ENCODE assay signal across 22 mouse cellular contexts in genomic region chr7:138271328-138271727, GRCm38 (mm10).
"Had no signal": no experiment of that assay in that cellular context is flagged by ENCODE, and none has a peak within 500 bp of the region (broad histone marks: within the 10 kb centered on the region; RNA-seq: fewer than 3 reads in every experiment).

No protein-coding gene starts in this region.

- H3K27me3 ChIP-seq: limb, embryonic 15.5 days; midbrain, embryonic 12.5 days; neural tube, embryonic 13.5 days; stomach, embryonic 15.5 days had no signal

- H3K36me3 ChIP-seq: limb, embryonic 12.5 days; limb, embryonic 15.5 days; midbrain, embryonic 12.5 days; neural tube, embryonic 13.5 days; stomach, embryonic 15.5 days had no signal

- H3K27ac ChIP-seq: limb, embryonic 12.5 days; limb, embryonic 15.5 days; liver, embryonic 14.5 days; macrophage; midbrain, embryonic 12.5 days; neural tube, embryonic 13.5 days; stomach, embryonic 15.5 days had no signal

- DNase-seq: kidney, adult 18-20 months; kidney, adult 9 months; kidney, postnatal 14 days; kidney, postnatal 4 days; left cerebral cortex, postnatal 4 days; liver, postnatal 0 days; lung, embryonic 14.5 days; retina, postnatal 1 day; right cerebral cortex, postnatal 25 days; spleen, adult 18-20 months; thymus, postnatal 25 days had no signal

- H3K4me1 ChIP-seq: limb, embryonic 15.5 days; megakaryocyte, embryonic 14.5 days; midbrain, embryonic 12.5 days; stomach, embryonic 15.5 days had no signal

- H3K4me3 ChIP-seq: limb, embryonic 12.5 days; limb, embryonic 15.5 days; megakaryocyte, embryonic 14.5 days; midbrain, embryonic 12.5 days; myocyte; neural tube, embryonic 13.5 days; stomach, embryonic 15.5 days had no signal

- H3K4me2 ChIP-seq: limb, embryonic 12.5 days; limb, embryonic 15.5 days; liver, embryonic 11.5 days; lung, embryonic 14.5 days; midbrain, embryonic 12.5 days; neural tube, embryonic 13.5 days; stomach, embryonic 15.5 days had no signal

- ATAC-seq: liver, postnatal 0 days; lung, postnatal 0 days had no signal

- H3K9me3 ChIP-seq: limb, embryonic 12.5 days; limb, embryonic 15.5 days; megakaryocyte, embryonic 14.5 days; midbrain, embryonic 12.5 days; neural tube, embryonic 13.5 days; stomach, embryonic 15.5 days had no signal

- H3K9ac ChIP-seq: limb, embryonic 12.5 days; limb, embryonic 15.5 days; liver, embryonic 14.5 days; liver, postnatal 0 days; lung, embryonic 14.5 days; midbrain, embryonic 12.5 days; neural tube, embryonic 13.5 days; stomach, embryonic 15.5 days had no signal
